Mouse (Mus musculus): Measurements from ENCODE around the gene Hcar2.

- TF ChIP-seq CTCF (IDR thresholded peaks at IDR 0.05; ENCODE audit: control insufficient read depth, insufficient read depth, low read length): no peak
- no peak for TF ChIP-seq POLR2A (IDR thresholded peaks at IDR 0.05; ENCODE audit: borderline replicate concordance, control insufficient read depth, low read depth, low read length)
These were observed 42.3 kb upstream of the Hcar2 start for GRCm38 (mm10) chr5:123907631-123907977.
